In the genomic region with DNA sequence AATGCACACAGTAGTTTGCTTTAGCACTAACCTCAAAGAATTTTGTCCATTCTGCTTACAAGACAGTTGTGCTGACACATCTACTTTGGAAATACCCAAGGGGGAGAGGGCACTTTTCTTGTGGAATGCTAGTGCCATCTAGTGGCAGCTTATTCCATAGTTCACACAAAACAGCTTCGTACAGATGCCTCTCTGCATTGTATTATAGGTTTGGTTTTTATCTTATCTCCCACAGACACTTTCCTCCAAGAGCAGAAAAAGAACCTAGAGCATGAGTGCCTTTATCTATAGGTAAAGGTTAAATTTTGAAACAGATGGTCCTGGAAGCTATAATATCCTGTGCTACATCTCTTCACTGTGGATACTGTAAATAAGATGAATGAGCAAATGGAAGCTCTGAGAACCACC, we compare ENCODE assay signal across 8 mouse cellular contexts. TPM values are rescaled to one million over a fixed set of nuclear protein-coding genes. Genes with fewer than 3 reads are reported as not detected.
DNase-seq lines count a peak whose midpoint lies in the region; ATAC-seq lines count a peak whose summit lies in the region.

No protein-coding gene starts in this region.

- no peaks in the 10 kb centered on the region for H3K9me3 ChIP-seq in forebrain, embryonic 15.5 days
- H3K9me3 ChIP-seq in hindbrain, embryonic 16.5 days (ENCODE audit: control insufficient read depth, low read length) = no peaks in the 10 kb centered on the region
- no peaks in the 10 kb centered on the region for H3K9me3 ChIP-seq in midbrain, embryonic 10.5 days (replicated peaks)
- H3K9me3 ChIP-seq in stomach, embryonic 15.5 days = no peaks in the 10 kb centered on the region

- peaks cover 44% of the 10 kb centered on the region for H3K36me3 ChIP-seq in forebrain, embryonic 15.5 days
- H3K36me3 ChIP-seq in hindbrain, embryonic 16.5 days (ENCODE audit: control insufficient read depth, insufficient read depth, low read length) = peaks cover 12% of the 10 kb centered on the region
- H3K36me3 ChIP-seq in midbrain, embryonic 10.5 days = peaks cover 77% of the 10 kb centered on the region
- peaks cover 25% of the 10 kb centered on the region for H3K36me3 ChIP-seq in stomach, embryonic 15.5 days

- intact Hi-C loops in left cerebral cortex, postnatal 36 days (cut with DNase I) = loop anchor here (1.0 to 2.0 kb wide), 2 partner anchors 130 to 188 kb away; no protein-coding TSS in a partner anchor

- peaks cover 5% of the 10 kb centered on the region; the same call in 1 of the 2 replicates for H3K4me1 ChIP-seq in forebrain, embryonic 15.5 days
- H3K4me1 ChIP-seq in hindbrain, embryonic 16.5 days (ENCODE audit: control insufficient read depth, insufficient read depth, low read depth, low read length) = peaks cover 5% of the 10 kb centered on the region
- peaks cover 13% of the 10 kb centered on the region for H3K4me1 ChIP-seq in midbrain, embryonic 10.5 days
- no peaks in the 10 kb centered on the region for H3K4me1 ChIP-seq in stomach, embryonic 15.5 days

- WGBS in forebrain, embryonic 15.5 days = 21% methylated on average over 1 of the region's 1 CpGs
- WGBS in hindbrain, embryonic 16.5 days = 5% methylated on average over 1 of the region's 1 CpGs
- 43% methylated on average over 1 of the region's 1 CpGs for WGBS in midbrain, embryonic 10.5 days
- 18% methylated on average over 1 of the region's 1 CpGs for WGBS in stomach, embryonic 15.5 days

- H3K4me2 ChIP-seq in forebrain, embryonic 15.5 days (replicated peaks) = no peak overlapping the region
- no peak overlapping the region for H3K4me2 ChIP-seq in hindbrain, embryonic 16.5 days (ENCODE audit: low read length)
- no peak overlapping the region for H3K4me2 ChIP-seq in stomach, embryonic 15.5 days

- no peaks in the 10 kb centered on the region for H3K27me3 ChIP-seq in forebrain, embryonic 15.5 days
- no peaks in the 10 kb centered on the region for H3K27me3 ChIP-seq in hindbrain, embryonic 16.5 days (replicated peaks; ENCODE audit: control insufficient read depth, insufficient read depth, low read length)
- H3K27me3 ChIP-seq in midbrain, embryonic 10.5 days (ENCODE audit: low read depth, poor library complexity, severe bottlenecking) = peaks cover 29% of the 10 kb centered on the region
- H3K27me3 ChIP-seq in stomach, embryonic 15.5 days (replicated peaks) = no peaks in the 10 kb centered on the region

- no peak overlapping the region for H3K4me3 ChIP-seq in forebrain, embryonic 15.5 days
- H3K4me3 ChIP-seq in hindbrain, embryonic 16.5 days (ENCODE audit: low read length) = no peak overlapping the region
- H3K4me3 ChIP-seq in midbrain, embryonic 10.5 days = no peak overlapping the region
- H3K4me3 ChIP-seq in stomach, embryonic 15.5 days (replicated peaks) = no peak overlapping the region

- 0 out of 2 replicates have a peak, but pooled peaks have one; percentile 29 for ATAC-seq in forebrain, embryonic 15.5 days (replicated peaks)
- ATAC-seq in hindbrain, embryonic 16.5 days = 0 out of 2 replicates have a peak, but pooled peaks have one; percentile 42
- peak; percentile 75; the same call in 1 of the 2 replicates for ATAC-seq in stomach, embryonic 15.5 days (ENCODE audit: insufficient read depth, low FRiP score, low read depth)

- peak overlapping the region; percentile 48; the same call in 1 of the 2 replicates for H3K27ac ChIP-seq in forebrain, embryonic 15.5 days (replicated peaks)
- H3K27ac ChIP-seq in hindbrain, embryonic 16.5 days (ENCODE audit: low read depth, low read length) = 0 out of 2 replicates have a peak overlapping the region, but pooled peaks have one; percentile 44
- H3K27ac ChIP-seq in midbrain, embryonic 10.5 days (replicated peaks) = no peak overlapping the region
- H3K27ac ChIP-seq in stomach, embryonic 15.5 days = no peak overlapping the region

- DNase-seq in urinary bladder, postnatal 14 days (ENCODE audit: low spot score) = peak; percentile 48
- DNase-seq in urinary bladder, postnatal 10 days (ENCODE audit: low spot score) = no peak
- DNase-seq in c-Kit-positive CD71-negative TER-119-negative erythroid progenitor cells, embryonic 14.5 days (ENCODE audit: low read depth) = peak; percentile 80
- DNase-seq in left cerebral cortex, postnatal 36 days (ENCODE audit: low spot score in 2 of 2) = peak; percentile 30 to 68
- peak; percentile 43 for DNase-seq in midbrain, embryonic 10.5 days (ENCODE audit: low spot score)

- no peak overlapping the region for H3K9ac ChIP-seq in forebrain, embryonic 15.5 days (replicated peaks)
- no peak overlapping the region for H3K9ac ChIP-seq in hindbrain, embryonic 16.5 days (ENCODE audit: low read depth, low read length)
- no peak overlapping the region for H3K9ac ChIP-seq in stomach, embryonic 15.5 days

RNA-seq across cellular contexts. Expression of a gene that starts 46.2 kb away (rescaled TPM):
- 36.2 and 37.3 TPM in 2 replicates for polyA plus RNA-seq in forebrain, embryonic 15.5 days (2015; fragmentation: Nextera tagmentation; extraction: Ambion mirVana)
- 27.2 and 31.0 TPM in 2 replicates for polyA plus RNA-seq in hindbrain, embryonic 16.5 days (2015; fragmentation: Nextera tagmentation; extraction: Ambion mirVana)
- total RNA-seq in left cerebral cortex, postnatal 36 days (2021) = 10 to 100 TPM; 37.4 to 45.4 TPM
- polyA plus RNA-seq in midbrain, embryonic 10.5 days (2016; fragmentation: Nextera tagmentation; extraction: Ambion mirVana) = 39.8 and 46.5 TPM in 2 replicates
- polyA plus RNA-seq in stomach, embryonic 15.5 days (2015; fragmentation: Nextera tagmentation; extraction: Ambion mirVana) = 33.9 and 35.2 TPM in 2 replicates

Comparison
In these comparisons a context has a peak if more than half of its experiments do, and no peak if none do; other contexts are left out.
1. H3K27ac ChIP-seq: peak in forebrain, embryonic 15.5 days (single experiment) and hindbrain, embryonic 16.5 days (single experiment); none in midbrain, embryonic 10.5 days (single experiment) and stomach, embryonic 15.5 days (single experiment).
2. Peak in every context shown above with its lines, with median percentiles within 50 percentile points of each other: ATAC-seq.